Mouse (Mus musculus) lung, embryonic 14.5 days (tissue): ENCODE results near the gene Ncaph2. TPM values are rescaled to one million over a fixed set of nuclear protein-coding genes. Genes with fewer than 3 reads are reported as not detected.

ENCODE experiments used
- ATAC-seq: fragments of 200-750 bp; cut with Nextera tagmentation; 2 replicates; pipeline ENCODE4 v1.8.0; 2017; ENCODE audit warnings: mild to moderate bottlenecking, moderate TSS enrichment, moderate library complexity; ENCODE audit not compliant: insufficient read depth
- DNase-seq: peaks from one replicate; pipeline ENCODE4 v3.0.0-alpha.2; 2015
- H3K27ac ChIP-seq: fragments of 300-500 bp; sonication (generic); 2 replicates; pipeline ENCODE4 v1.5.1; 2014; ENCODE audit warnings: low read depth, mild to moderate bottlenecking, moderate library complexity
- H3K27me3 ChIP-seq: fragments of 300-500 bp; sonication (generic); 2 replicates; pipeline ENCODE4 v1.6.1; 2014; ENCODE audit warnings: low read length, control low read depth; ENCODE audit not compliant: insufficient read depth
- H3K36me3 ChIP-seq: fragments of 300-500 bp; sonication (generic); 2 replicates; pipeline ENCODE4 v1.6.1; 2014; ENCODE audit warnings: control low read depth; ENCODE audit not compliant: insufficient read depth
- H3K4me1 ChIP-seq: fragments of 300-500 bp; sonication (generic); 2 replicates; pipeline ENCODE4 v1.6.1; 2014; ENCODE audit warnings: antibody characterized with exemption, control low read depth; ENCODE audit not compliant: insufficient read depth
- H3K4me2 ChIP-seq: fragments of 300-500 bp; sonication (generic); 2 replicates; pipeline ENCODE4 v1.6.1; 2014; ENCODE audit warnings: mild to moderate bottlenecking
- H3K4me3 ChIP-seq: fragments of 300-500 bp; sonication (generic); 2 replicates; pipeline ENCODE4 v1.5.1; 2014; ENCODE audit warnings: low read depth, low read length
- H3K9ac ChIP-seq: fragments of 300-500 bp; sonication (generic); 2 replicates; pipeline ENCODE4 v1.6.1; 2014
- H3K9me3 ChIP-seq: fragments of 300-500 bp; sonication (generic); 2 replicates; pipeline ENCODE4 v1.6.1; 2016; ENCODE audit warnings: low read depth, low read length, control low read depth
- CTCF ChIP-seq: IDR thresholded peaks from 2 replicates; pipeline ENCODE4 v1.5.1; 2016; ENCODE audit warnings: antibody characterized with exemption, low read depth
- WGBS: fragments of 180-500 bp; shearing (Covaris S2); extraction: QIAGEN DNeasy Blood & Tissue Kit; methylation state at CpG from one replicate; pipeline ENCODE4 v1.1.7; 2014; 5-methylcytosine and 5-hydroxymethylcytosine counted together
- microRNA-seq: library from miRNA; unstranded; fragments of <30 nt; microRNA quantifications from one replicate; pipeline ENCODE4, GENCODE M21; 2016; ENCODE audit warnings: borderline number of aligned reads
- polyA plus RNA-seq: library from polyadenylated mRNA; unstranded; fragments of >200 nt; fragmentation: Nextera tagmentation; extraction: Ambion mirVana; gene quantifications from 2 replicates; pipeline ENCODE4 v1.2.1, GENCODE M21; 2014

Ncaph2 gene
- polyA plus RNA-seq, 1 experiment from 2014 or later: 168 TPM

GRCm38 (mm10) chr15:89404831-89405623, 49.5 kb downstream of the Ncaph2 start:
- H3K4me3 ChIP-seq: no peak overlapping the region
- DNase-seq (no peak), ATAC-seq (no peak)
- H3K9ac ChIP-seq: no peak overlapping the region
- 78% methylated on average over 10 of the region's 10 CpGs for WGBS
- TF ChIP-seq CTCF: no peak
- H3K27ac ChIP-seq: no peak overlapping the region
- H3K27me3 ChIP-seq: no peaks in the 10 kb centered on the region
- no peaks in the 10 kb centered on the region for H3K4me1 ChIP-seq
- H3K36me3 ChIP-seq: no peaks in the 10 kb centered on the region
- no peaks in the 10 kb centered on the region for H3K9me3 ChIP-seq
- no peak overlapping the region for H3K4me2 ChIP-seq

- no peak overlapping the region for H3K9ac ChIP-seq
- no peaks in the 10 kb centered on the region for H3K9me3 ChIP-seq
- H3K4me1 ChIP-seq: no peaks in the 10 kb centered on the region
- no peaks in the 10 kb centered on the region for H3K36me3 ChIP-seq
- no peak overlapping the region for H3K27ac ChIP-seq
- no peak overlapping the region for H3K4me2 ChIP-seq
- ATAC-seq: no peak
- no peak overlapping the region for H3K4me3 ChIP-seq
- H3K27me3 ChIP-seq: no peaks in the 10 kb centered on the region
- no peak for TF ChIP-seq CTCF
- DNase-seq: no peak
Measured at GRCm38 (mm10) chr15:89406691-89407090, 51.2 kb downstream of the Ncaph2 start.

- 77% methylated on average over 23 of the region's 24 CpGs for WGBS
- Histone ChIP-seq H3K36me3 (no peaks in the 10 kb centered on the region), H3K27me3 (no peaks in the 10 kb centered on the region), H3K4me2 (no peak within 1 kb of the TSS), H3K9ac (no peak within 1 kb of the TSS), H3K9me3 (no peaks in the 10 kb centered on the region), H3K27ac (no peak within 1 kb of the TSS), H3K4me1 (no peaks in the 10 kb centered on the region), H3K4me3 (no peak within 1 kb of the TSS)
- ATAC-seq: no peak
- TF ChIP-seq CTCF: no peak
- no peak for DNase-seq
Measured at GRCm38 (mm10) chr15:89410118-89410517, 54.6 kb downstream of the Ncaph2 start, which contains the start of gene Syce3. Gene Syce3, minus strand, starts transcription at chr15:89410503.

- Histone ChIP-seq H3K4me1 (no peaks in the 10 kb centered on the region), H3K4me2 (no peak overlapping the region), H3K4me3 (no peak overlapping the region), H3K36me3 (peaks cover 14% of the 10 kb centered on the region; the same call in 1 of the 2 replicates), H3K9ac (no peak overlapping the region), H3K9me3 (no peaks in the 10 kb centered on the region), H3K27me3 (no peaks in the 10 kb centered on the region), H3K27ac (no peak overlapping the region)
- TF ChIP-seq CTCF: no peak
- WGBS: 78% methylated on average over 8 of the region's 8 CpGs
- ATAC-seq (no peak), DNase-seq (no peak)
Measured at GRCm38 (mm10) chr15:89415282-89415681, 59.8 kb downstream of the Ncaph2 start.

- ATAC-seq (no peak), DNase-seq (no peak)
- no peak overlapping the region for H3K4me3 ChIP-seq
- peaks cover 27% of the 10 kb centered on the region for H3K36me3 ChIP-seq
- H3K9ac ChIP-seq: no peak overlapping the region
- H3K27me3 ChIP-seq: no peaks in the 10 kb centered on the region
- no peak overlapping the region for H3K27ac ChIP-seq
- H3K9me3 ChIP-seq: no peaks in the 10 kb centered on the region
- 89% methylated on average over 9 of the region's 9 CpGs for WGBS
- TF ChIP-seq CTCF: no peak
- H3K4me2 ChIP-seq: no peak overlapping the region
- H3K4me1 ChIP-seq: no peaks in the 10 kb centered on the region
Measured at GRCm38 (mm10) chr15:89421938-89422337, 66.4 kb downstream of the Ncaph2 start.

Small RNA genes lying within 50 kb of the gene (microRNA-seq; reads per million reads assigned to microRNA genes)
- gene Mir6959: not detected

Other genes starting within 250 kb of the Ncaph2 start
- gene Tubgcp6, start 232.6 kb upstream of the Ncaph2 start, polyA plus RNA-seq: 18.4 and 19.8 TPM in 2 replicates
- 18.8 and 19.7 TPM in 2 replicates for gene Hdac10, start 227.0 kb upstream of the Ncaph2 start, polyA plus RNA-seq
- gene Mapk12, start 215.0 kb upstream of the Ncaph2 start, polyA plus RNA-seq: 11.4 and 11.9 TPM in 2 replicates
- 11.3 and 13.3 TPM in 2 replicates for gene Mapk11, start 206.1 kb upstream of the Ncaph2 start, polyA plus RNA-seq
- 149 and 156 TPM in 2 replicates for gene Plxnb2, start 174.9 kb upstream of the Ncaph2 start, polyA plus RNA-seq
- 9.2 and 11.0 TPM in 2 replicates for gene Dennd6b, start 159.2 kb upstream of the Ncaph2 start, polyA plus RNA-seq
- 25.6 and 27.8 TPM in 2 replicates for gene Ppp6r2, start 144.2 kb upstream of the Ncaph2 start, polyA plus RNA-seq
- 56.5 and 71.3 TPM in 2 replicates for gene Sbf1, start 40.4 kb upstream of the Ncaph2 start, polyA plus RNA-seq
- 0.33 and 0.53 TPM in 2 replicates for gene Adm2, start 33.0 kb upstream of the Ncaph2 start, polyA plus RNA-seq
- not detected in 2 replicates for gene Miox, start 21.3 kb upstream of the Ncaph2 start, polyA plus RNA-seq
- 59.1 and 63.7 TPM in 2 replicates for gene Lmf2, start 60 bp upstream of the Ncaph2 start, polyA plus RNA-seq
- 4.5 and 7.5 TPM in 2 replicates for gene Sco2, start 18.1 kb downstream of the Ncaph2 start, polyA plus RNA-seq
- gene Tymp, start 21.3 kb downstream of the Ncaph2 start, polyA plus RNA-seq: 0.96 and 1.5 TPM in 2 replicates
- gene Odf3b, start 23.6 kb downstream of the Ncaph2 start, polyA plus RNA-seq: 1.1 and 1.3 TPM in 2 replicates
- not detected in 2 replicates for gene Klhdc7b, start 29.2 kb downstream of the Ncaph2 start, polyA plus RNA-seq
- not detected in 2 replicates for gene Syce3, start 54.8 kb downstream of the Ncaph2 start, polyA plus RNA-seq
- gene Cpt1b, start 70.1 kb downstream of the Ncaph2 start, polyA plus RNA-seq: 0.54 and 2.3 TPM in 2 replicates
- gene C730034F03Rik, start 73.9 kb downstream of the Ncaph2 start, polyA plus RNA-seq: 1.9 and 3.0 TPM in 2 replicates
- 0.15 TPM in 1 of 2 replicates, not detected in the other for gene Gm44502, start 74.0 kb downstream of the Ncaph2 start, polyA plus RNA-seq
- 45.9 and 48.3 TPM in 2 replicates for gene Chkb, start 74.2 kb downstream of the Ncaph2 start, polyA plus RNA-seq
- 0.57 and 0.60 TPM in 2 replicates for gene Mapk8ip2, start 98.2 kb downstream of the Ncaph2 start, polyA plus RNA-seq
- gene Arsa, start 121.7 kb downstream of the Ncaph2 start, polyA plus RNA-seq: 12.7 and 14.2 TPM in 2 replicates
- gene Shank3, start 143.9 kb downstream of the Ncaph2 start, polyA plus RNA-seq: 3.2 and 3.9 TPM in 2 replicates
- 0.16 TPM in 1 of 2 replicates, not detected in the other for gene Acr, start 212.6 kb downstream of the Ncaph2 start, polyA plus RNA-seq
- gene Rabl2, start 236.2 kb downstream of the Ncaph2 start, polyA plus RNA-seq: 53.8 and 55.3 TPM in 2 replicates